Mouse (Mus musculus) neutrophil, adult 5-6 weeks (primary cell): ENCODE measurements around the gene Cbarp. TPM values are rescaled to one million over a fixed set of nuclear protein-coding genes. Genes with fewer than 3 reads are reported as not detected.

Experiments
- ATAC-seq: fragments of 151-379, 151-347 bp; 2 replicates; pipeline ENCODE4 v1.8.0; 2017; ENCODE audit warnings: mild to moderate bottlenecking, moderate TSS enrichment; ENCODE audit not compliant: insufficient number of reproducible peaks, poor library complexity, low FRiP score, severe bottlenecking; ENCODE audit errors: extremely low read depth
- total RNA-seq: library from RNA; stranded (forward); fragments of 200-1000 nt; gene quantifications from 2 replicates; pipeline ENCODE4 v1.2.3, GENCODE M21; 2017

Cbarp gene
- 0.98 and 1.6 TPM in 2 replicates for total RNA-seq

DNA sequence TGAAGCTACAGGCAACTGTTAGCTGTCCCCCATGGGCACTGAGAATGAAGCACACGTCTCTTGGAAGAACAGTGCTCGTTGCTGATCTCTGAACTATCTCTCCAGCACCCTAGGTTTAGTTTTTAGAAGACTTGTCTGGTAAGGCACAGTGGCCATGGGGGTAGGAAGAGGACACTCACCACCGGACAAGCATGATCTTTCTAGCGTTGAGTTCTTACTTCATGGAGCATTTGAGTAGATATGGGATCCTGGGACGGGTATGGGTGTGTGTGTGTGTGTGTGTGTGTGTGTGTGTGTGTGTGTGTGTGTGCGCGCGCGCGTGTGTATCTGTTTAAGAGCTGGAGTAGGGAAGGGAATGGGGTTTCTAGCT is at the start of gene Cbarp:
TSS of gene Cbarp (minus strand) at position 170 of the 370 bp plus-strand sequence.
- no peak for ATAC-seq

- no peak for ATAC-seq
Measured at GRCm38 (mm10) chr10:80189999-80190398, 49.4 kb upstream of the Cbarp start.

DNA sequence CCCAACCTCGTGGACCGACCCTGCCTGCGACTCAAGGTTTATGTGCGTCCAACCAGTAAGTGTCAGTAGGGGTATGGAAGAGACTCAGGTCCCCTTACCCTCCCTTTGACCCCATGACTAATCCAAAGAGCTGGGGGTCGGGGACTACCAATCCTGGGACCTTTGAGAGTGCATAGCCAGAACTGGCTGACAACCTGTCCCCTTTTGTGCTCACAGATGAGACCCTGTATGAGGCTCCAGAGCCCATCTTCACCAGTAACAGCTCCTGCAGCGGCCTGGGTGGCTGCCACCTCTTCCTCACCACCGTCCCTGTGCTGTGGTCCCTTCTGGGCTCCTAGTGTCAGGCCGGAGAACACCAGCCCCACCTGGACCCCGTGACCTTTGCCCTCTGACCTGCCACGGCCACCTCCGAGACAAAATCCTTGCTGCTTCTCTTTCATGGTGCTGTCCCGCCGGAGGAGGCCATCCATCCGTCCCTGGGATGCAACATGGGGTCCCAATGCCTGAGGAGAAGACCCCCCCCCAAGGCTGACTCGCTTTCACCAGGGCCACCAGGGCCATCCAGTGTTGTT is 47.9 kb upstream of the Cbarp start:
- ATAC-seq: no peak

DNA sequence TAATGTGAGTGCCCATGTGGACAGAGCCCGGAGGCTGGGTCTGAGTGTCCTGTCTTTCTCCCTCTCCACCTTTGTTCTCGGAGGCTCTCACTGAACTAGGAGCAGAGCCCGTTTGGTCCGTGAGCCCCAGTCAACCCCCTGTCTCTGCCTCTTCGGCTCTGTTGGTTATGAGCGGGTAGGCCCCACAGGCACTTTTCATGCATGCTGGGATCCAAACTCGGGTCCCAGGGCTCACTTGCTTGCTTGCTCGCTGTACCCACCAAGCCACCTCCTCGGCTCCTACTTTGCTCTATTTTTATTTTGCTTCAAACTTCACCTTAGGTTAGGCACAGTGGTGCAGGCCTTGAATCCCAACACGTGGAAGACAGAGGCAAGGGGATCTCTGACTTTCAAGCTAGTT is 47.1 kb upstream of the Cbarp start:
- ATAC-seq: no peak

- ATAC-seq: no peak
Measured at GRCm38 (mm10) chr10:80186649-80187048, 46.0 kb upstream of the Cbarp start.

DNA sequence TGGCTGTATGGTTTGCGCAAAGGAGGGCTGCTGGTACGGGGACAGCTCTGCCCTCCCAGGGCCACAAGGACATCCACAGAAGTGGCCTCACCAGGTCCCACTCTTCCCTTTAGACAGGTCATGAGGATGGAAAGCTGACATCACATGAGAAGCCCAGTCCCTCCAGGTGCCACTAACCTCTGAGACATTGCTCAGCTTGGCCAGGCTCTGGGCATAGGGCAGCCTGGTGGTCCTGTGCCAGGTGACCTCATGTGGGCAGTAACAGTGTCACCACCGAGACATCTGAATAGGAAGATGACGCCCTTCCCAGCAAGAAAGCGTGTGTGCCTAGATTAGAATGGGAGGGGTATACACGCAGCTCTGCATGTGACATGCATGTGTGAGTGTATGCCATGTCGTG is 41.9 kb upstream of the Cbarp start:
- no peak for ATAC-seq

DNA sequence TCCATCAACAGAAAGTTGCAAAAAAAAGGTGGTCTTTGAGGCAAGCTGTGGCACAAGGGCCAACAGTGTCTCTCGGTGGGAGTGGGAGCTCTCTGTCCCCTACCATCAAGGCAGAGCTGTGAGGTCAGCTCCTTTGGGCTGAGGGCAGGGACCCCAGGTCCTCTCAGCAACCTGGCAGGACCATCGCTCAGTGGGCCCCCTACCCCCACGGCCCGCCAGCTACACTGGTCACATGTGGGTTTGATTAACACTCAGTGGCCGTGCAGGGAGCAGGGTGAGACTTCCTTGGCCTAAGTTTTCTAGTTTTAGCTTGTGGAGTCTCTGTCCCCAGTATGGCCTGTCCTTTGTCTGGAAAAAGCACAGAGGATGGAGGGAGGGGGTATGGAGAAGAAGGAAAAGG is 40.2 kb upstream of the Cbarp start:
- no peak for ATAC-seq

DNA sequence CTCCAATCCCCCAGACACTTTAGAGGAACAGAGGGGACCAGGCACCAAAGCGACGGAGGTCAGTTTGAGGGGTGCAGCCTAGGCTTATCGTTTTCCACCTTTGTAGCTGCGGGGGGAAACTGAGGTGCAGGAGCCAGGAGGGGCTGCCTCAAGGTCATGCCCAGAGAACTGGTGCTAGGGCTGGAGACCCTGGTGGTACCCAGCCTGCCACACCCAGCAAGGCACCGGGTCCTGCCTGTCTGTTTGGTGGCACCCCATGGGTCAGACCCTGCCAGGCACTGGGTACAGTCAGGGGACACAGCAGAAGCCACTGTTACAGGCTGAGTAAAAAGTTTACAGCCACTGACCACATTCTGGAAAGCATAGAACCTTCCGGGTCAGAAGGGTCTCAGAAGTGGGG is 39.7 kb upstream of the Cbarp start:
- no peak for ATAC-seq

DNA sequence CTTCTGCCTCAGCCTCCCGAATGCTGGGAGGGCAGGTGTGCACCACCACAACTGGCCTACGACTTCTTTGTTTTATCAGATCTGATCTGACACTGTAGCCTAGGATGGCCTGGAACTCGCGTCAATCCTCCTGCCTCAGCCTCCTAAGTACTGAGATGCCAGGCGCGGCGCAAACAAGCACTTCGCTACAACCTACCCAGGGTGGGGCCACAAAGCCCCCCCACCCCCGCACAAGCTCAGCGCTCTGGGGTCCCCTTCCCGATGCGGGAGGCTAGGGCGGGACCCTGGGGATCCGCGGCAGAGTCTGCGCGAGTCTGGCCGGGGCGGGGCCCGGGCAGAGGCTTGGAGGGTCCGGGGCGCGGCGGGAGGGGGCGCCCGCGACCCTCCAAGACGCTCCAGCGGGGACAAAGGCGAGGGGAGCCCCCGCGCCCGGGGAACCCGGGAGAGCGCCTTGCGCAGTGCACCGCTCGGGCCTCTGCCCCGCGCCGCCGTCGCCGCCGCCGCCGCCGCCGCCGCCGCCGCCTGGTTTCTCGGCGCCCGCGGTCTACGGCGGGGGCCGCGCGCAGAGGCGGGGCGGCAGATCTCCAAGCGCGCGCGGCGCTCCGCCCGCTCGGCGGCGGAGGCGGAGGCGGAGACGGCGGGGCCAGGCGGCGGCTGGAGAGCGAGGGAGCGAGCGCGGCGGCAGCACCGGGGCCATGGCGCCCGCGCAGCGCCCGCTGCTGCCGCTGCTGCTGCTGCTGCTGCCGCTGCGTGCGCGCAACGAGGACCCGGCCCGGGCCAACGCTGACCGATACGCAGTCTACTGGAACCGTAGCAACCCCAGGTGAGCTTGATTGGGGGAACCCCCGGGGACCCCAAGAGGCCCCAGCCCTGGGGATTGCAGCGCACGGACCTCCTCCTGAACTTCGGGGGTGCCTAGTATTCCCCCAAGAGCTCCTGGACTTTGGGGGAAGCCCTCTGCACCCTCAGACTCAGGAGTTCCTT is 38.7 kb upstream of the Cbarp start, which contains the start of gene Efna2:
TSS of gene Efna2 (plus strand) at position 415 of the 984 bp plus-strand sequence.
- no peak for ATAC-seq

- no peak for ATAC-seq
Measured at GRCm38 (mm10) chr10:80177441-80178279, 37.0 kb upstream of the Cbarp start.

DNA sequence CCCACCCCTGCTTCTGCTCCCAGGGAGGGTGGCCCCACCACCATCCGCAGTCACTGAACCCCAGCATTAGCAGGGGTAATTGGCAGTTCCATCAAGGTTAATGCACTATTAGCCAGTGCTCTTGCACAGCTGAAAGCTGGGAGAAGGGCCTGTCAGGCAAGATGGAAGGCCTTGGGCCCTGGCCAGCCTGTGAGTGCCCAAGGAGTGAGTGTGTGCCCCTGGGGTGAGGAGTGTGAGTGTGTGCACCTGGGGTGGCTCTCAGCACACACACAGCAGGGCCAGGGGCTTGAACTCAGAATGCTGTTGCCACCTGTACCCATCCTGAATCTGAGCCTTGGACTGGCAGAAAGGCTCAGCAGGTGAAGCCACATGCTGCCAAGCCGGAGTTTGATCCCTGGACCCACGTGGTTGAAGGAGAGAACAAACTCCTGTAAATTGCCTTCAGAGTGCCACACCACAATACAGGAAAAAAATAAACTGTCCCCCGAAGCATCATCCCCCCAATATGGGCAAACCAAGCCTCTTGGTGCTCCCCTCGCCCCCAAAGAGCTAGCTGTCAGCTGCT is 35.7 kb upstream of the Cbarp start:
- ATAC-seq: no peak

DNA sequence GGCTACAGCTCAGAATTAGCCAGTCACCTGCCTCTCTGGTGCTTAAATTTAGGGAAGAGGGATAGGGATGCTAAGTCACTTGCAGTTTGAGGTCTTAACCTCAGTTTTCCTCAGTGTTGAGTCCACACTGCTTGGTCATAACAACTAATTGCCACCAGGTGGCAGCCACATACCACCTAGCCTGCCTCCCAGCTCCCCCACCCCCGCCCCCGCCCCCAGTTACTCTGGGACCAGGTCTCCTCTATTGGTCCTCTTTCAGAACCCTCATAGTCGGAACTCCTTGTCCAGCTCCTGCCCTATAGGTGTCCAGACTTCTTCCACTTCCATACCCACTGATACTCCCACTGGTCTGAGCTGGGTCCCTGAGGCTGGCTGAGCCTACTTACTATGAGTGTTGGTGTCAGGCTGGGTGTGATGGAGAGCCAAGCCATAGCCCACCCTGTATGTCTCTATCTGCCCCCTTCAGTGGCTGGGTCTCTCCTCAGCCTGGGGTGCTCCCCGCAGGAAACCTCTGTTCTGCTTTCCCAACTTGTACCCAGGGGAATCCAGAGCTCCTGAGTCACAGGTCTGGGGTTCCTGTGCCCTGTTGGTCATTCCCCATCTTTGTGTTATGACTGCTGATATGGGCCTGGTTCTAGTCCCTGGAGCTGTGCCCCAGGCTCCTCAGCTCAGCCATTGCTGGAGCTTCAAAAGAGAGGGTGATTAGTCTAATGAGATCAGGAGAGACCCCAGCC is 35.1 kb upstream of the Cbarp start:
- ATAC-seq: no peak

DNA sequence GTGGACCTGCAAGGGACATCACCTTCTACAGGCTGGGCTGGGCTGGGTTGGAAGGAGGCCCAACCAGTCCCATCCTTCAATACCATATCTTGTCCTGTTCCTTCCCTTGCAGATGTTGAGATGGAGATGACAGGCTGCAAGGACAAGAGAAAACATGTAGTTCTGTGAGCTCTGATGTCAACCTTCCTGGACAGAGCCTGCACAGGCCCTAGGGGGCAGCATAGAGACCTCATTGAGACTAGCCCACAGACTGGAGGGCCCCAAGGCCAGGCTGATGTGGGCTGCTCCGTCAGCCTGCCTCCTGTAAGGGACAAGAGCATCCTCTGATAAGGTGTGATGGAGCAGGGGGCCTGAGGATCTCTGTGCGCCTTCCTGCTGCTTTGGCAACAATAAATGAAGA is 34.1 kb upstream of the Cbarp start:
- peak; percentile 13; the same call in 1 of the 2 replicates for ATAC-seq

GRCm38 (mm10) chr10:80173955-80174640 is 33.5 kb upstream of the Cbarp start:
- no peak for ATAC-seq

- ATAC-seq: no peak
Measured at GRCm38 (mm10) chr10:80173358-80173757, 32.7 kb upstream of the Cbarp start.

DNA sequence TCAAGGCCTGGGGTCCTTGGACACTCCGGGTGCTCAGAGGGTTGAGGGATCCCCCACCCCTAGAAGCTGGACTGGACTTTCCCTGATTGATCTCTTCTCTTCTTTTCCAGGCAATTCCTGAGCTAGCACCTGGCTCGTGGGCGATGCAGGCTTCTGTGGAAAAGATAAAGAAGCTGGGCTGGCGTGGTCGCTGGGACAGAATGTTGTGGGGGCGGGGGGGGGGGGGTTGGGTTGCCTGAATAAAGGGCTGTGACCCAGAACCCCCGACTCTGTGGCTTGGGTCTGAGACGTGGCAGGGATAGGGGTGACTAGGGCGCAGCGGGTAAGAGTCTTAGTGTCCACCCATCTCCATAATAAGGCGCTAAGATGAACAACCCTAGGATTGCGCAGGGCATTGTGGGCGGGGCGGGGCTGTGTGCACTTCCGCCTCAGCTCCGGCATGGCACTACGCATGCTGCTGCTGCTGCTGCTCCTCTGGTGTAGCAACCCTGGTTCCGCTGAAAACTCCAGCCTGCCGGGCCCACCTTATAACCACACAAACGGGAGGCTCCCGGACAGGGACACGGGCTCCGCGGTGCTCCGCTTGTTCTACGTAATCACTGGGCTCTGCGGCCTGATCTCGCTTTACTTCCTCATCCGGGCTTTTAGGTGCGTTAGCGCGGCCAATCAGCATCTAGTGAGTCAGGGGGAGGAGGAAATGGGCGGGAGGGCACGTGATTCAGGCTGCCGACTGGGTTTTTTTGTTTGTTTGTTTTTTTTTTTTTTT is 32.1 kb upstream of the Cbarp start, which contains the start of gene 1600002K03Rik:
TSS of gene 1600002K03Rik (plus strand) at position 418 of the 766 bp plus-strand sequence.
- peak; percentile 79 for ATAC-seq
